Mouse (Mus musculus) myocyte (in vitro differentiated cells): ENCODE data around the gene Olfr283.

Source experiments
- E2F4 ChIP-seq: IDR thresholded peaks from one replicate; pipeline ENCODE4 v1.6.1; 2011; ENCODE audit warnings: mild to moderate bottlenecking, control low read depth, moderate library complexity; ENCODE audit not compliant: insufficient read depth
- MAX ChIP-seq: IDR thresholded peaks from one replicate; pipeline ENCODE4 v1.6.1; 2011; ENCODE audit warnings: low read depth, mild to moderate bottlenecking, control low read depth
- MYOG ChIP-seq, 3 experiments: IDR thresholded peaks; one replicate each; pipeline ENCODE4 v1.6.1; 2011; ENCODE audit warnings: control low read depth in 2 of 3, low read depth in 2 of 3, mild to moderate bottlenecking in 2 of 3; ENCODE audit not compliant: insufficient read length in 2 of 3, control insufficient read depth in 1 of 3, insufficient read depth in 1 of 3
- POLR2A ChIP-seq: IDR thresholded peaks from one replicate; pipeline ENCODE4 v1.6.1; 2011; ENCODE audit warnings: low read depth, mild to moderate bottlenecking, control low read depth, moderate library complexity; ENCODE audit not compliant: insufficient read length
- POLR2AphosphoS2 ChIP-seq: IDR thresholded peaks from one replicate; pipeline ENCODE4 v1.6.1; 2011; ENCODE audit warnings: low read depth, control low read depth; ENCODE audit not compliant: insufficient read length
- TCF12 ChIP-seq: IDR thresholded peaks from one replicate; pipeline ENCODE4 v1.6.1; 2011; ENCODE audit warnings: mild to moderate bottlenecking, control low read depth; ENCODE audit not compliant: poor library complexity, insufficient read depth, severe bottlenecking
- USF1 ChIP-seq: IDR thresholded peaks from one replicate; pipeline ENCODE4 v1.6.1; 2011; ENCODE audit warnings: low read depth, mild to moderate bottlenecking, control low read depth, moderate library complexity

- TF ChIP-seq E2F4 (no peak), USF1 (no peak), POLR2A (no peak), TCF12 (no peak), MAX (no peak), POLR2AphosphoS2 (no peak), MYOG (IDR thresholded peaks at IDR 0.05; ENCODE audit: control insufficient read depth in 1 of 3, insufficient read depth in 1 of 3, insufficient read length in 2 of 3, low read depth in 2 of 3) (no peak)
Observed at GRCm38 (mm10) chr15:98424326-98424725, 43.6 kb upstream of the Olfr283 start.
